Mouse (Mus musculus) MEL (cell line): ENCODE results near the gene Pglyrp1. TPM values are rescaled to one million over a fixed set of nuclear protein-coding genes. Genes with fewer than 3 reads are reported as not detected.

ENCODE experiments used
- DNase-seq: peaks from one replicate; pipeline ENCODE4 v3.0.0; 2011; ENCODE audit warnings: low read depth, low spot score
- H3K27ac ChIP-seq: 2 replicates; pipeline ENCODE4 v1.5.1; 2012; ENCODE audit warnings: low read depth, mild to moderate bottlenecking, control low read depth, low read length, moderate library complexity; ENCODE audit not compliant: control insufficient read depth
- H3K27me3 ChIP-seq, 2 experiments: fragments of 150-350 bp in 1 of 2; sonication (generic) in 1 of 2; 2 replicates each; pipeline ENCODE4 v1.6.1; 2012; ENCODE audit warnings: low read length in 2 of 2, mild to moderate bottlenecking in 2 of 2, improper control_type of control experiment in 1 of 2, moderate library complexity in 1 of 2; ENCODE audit not compliant: insufficient read depth in 2 of 2, control insufficient read depth in 1 of 2
- H3K36me3 ChIP-seq, 2 experiments: 2 replicates each; pipeline ENCODE4 v1.6.1; 2012 to 2014; ENCODE audit warnings: low read length in 2 of 2, improper control_type of control experiment in 1 of 2, inconsistent platforms in 1 of 2, mild to moderate bottlenecking in 1 of 2; ENCODE audit not compliant: insufficient read depth in 2 of 2, control insufficient read depth in 1 of 2
- H3K4me1 ChIP-seq, 2 experiments: fragments of 150-350 bp in 1 of 2; sonication (generic) in 1 of 2; 2 replicates each; pipeline ENCODE4 v1.6.1; 2012; ENCODE audit warnings: low read length in 2 of 2, improper control_type of control experiment in 1 of 2, mild to moderate bottlenecking in 1 of 2; ENCODE audit not compliant: insufficient read depth in 2 of 2, control insufficient read depth in 1 of 2
- H3K4me3 ChIP-seq, 2 experiments: fragments of 150-350 bp in 1 of 2; sonication (generic) in 1 of 2; 2 replicates each; pipeline ENCODE4 v1.5.1; 2012; ENCODE audit warnings: low read depth in 2 of 2, low read length in 2 of 2, mild to moderate bottlenecking in 2 of 2, moderate library complexity in 2 of 2, control low read depth in 1 of 2, improper control_type of control experiment in 1 of 2; ENCODE audit not compliant: control insufficient read depth in 1 of 2, insufficient read depth in 1 of 2
- H3K79me2 ChIP-seq: 2 replicates; pipeline ENCODE4 v1.6.1; 2012; ENCODE audit warnings: mild to moderate bottlenecking, low read length, moderate library complexity; ENCODE audit not compliant: control insufficient read depth, poor library complexity, insufficient read depth
- H3K9ac ChIP-seq: 2 replicates; pipeline ENCODE4 v1.6.1; 2012; ENCODE audit warnings: low read depth, mild to moderate bottlenecking, control low read depth, low read length, moderate library complexity; ENCODE audit not compliant: control insufficient read depth, poor library complexity, severe bottlenecking
- H3K9me3 ChIP-seq: fragments of 150-350 bp; sonication (generic); replicated peaks from 2 replicates; pipeline ENCODE4 v1.6.1; 2012; ENCODE audit warnings: mild to moderate bottlenecking, low read length, improper control_type of control experiment, moderate library complexity; ENCODE audit not compliant: insufficient read depth
- BHLHE40 ChIP-seq: IDR thresholded peaks from 2 replicates; pipeline ENCODE4 v1.6.1; 2012; ENCODE audit warnings: low read depth, mild to moderate bottlenecking, inconsistent platforms, low read length, improper control_type of control experiment, borderline replicate concordance
- CHD2 ChIP-seq: IDR thresholded peaks from 2 replicates; pipeline ENCODE4 v1.6.1; 2011; ENCODE audit warnings: low read length, improper control_type of control experiment
- CTCF ChIP-seq, 3 experiments: IDR thresholded peaks in 2 of 3; conservative IDR thresholded peaks in 1 of 3; 2 replicates each; pipeline ENCODE4 v1.5.1; 2011 to 2012; ENCODE audit warnings: low read length in 3 of 3, low read depth in 2 of 3, mild to moderate bottlenecking in 2 of 3, improper control_type of control experiment in 1 of 3, inconsistent platforms in 1 of 3, mixed read lengths in 1 of 3, moderate library complexity in 1 of 3; ENCODE audit not compliant: control insufficient read depth in 1 of 3, insufficient read depth in 1 of 3, poor library complexity in 1 of 3, severe bottlenecking in 1 of 3
- EP300 ChIP-seq, 2 experiments: IDR thresholded peaks; 2 replicates each; pipeline ENCODE4 v1.6.1; 2011; ENCODE audit warnings: improper control_type of control experiment in 2 of 2, low read length in 2 of 2, low read depth in 1 of 2, mild to moderate bottlenecking in 1 of 2
- GATA1 ChIP-seq: IDR thresholded peaks from 2 replicates; pipeline ENCODE4 v1.6.1; 2011; ENCODE audit warnings: low read depth, low read length, improper control_type of control experiment
- MEF2A ChIP-seq: IDR thresholded peaks from 2 replicates; pipeline ENCODE4 v1.6.1; 2014; ENCODE audit warnings: low read depth, mild to moderate bottlenecking, inconsistent platforms, low read length, improper control_type of control experiment; ENCODE audit not compliant: poor library complexity, insufficient replicate concordance, severe bottlenecking; ENCODE audit errors: extremely low read depth
- MYB ChIP-seq: IDR thresholded peaks from 2 replicates; pipeline ENCODE4 v1.6.1; 2011; ENCODE audit warnings: mild to moderate bottlenecking, low read depth, low read length, improper control_type of control experiment
- NRF1 ChIP-seq: IDR thresholded peaks from 2 replicates; pipeline ENCODE4 v1.6.1; 2014; ENCODE audit warnings: low read depth, mild to moderate bottlenecking, inconsistent platforms, low read length, improper control_type of control experiment, moderate library complexity; ENCODE audit not compliant: poor library complexity, insufficient read depth, severe bottlenecking
- SMC3 ChIP-seq: IDR thresholded peaks from 2 replicates; pipeline ENCODE4 v1.6.1; 2011; ENCODE audit warnings: low read depth, low read length, improper control_type of control experiment
- UBTF ChIP-seq: IDR thresholded peaks from 2 replicates; pipeline ENCODE4 v1.6.1; 2012; ENCODE audit warnings: low read depth, mild to moderate bottlenecking, inconsistent platforms, low read length, improper control_type of control experiment, moderate library complexity, borderline replicate concordance; ENCODE audit not compliant: insufficient read depth
- ZNF384 ChIP-seq: IDR thresholded peaks from 2 replicates; pipeline ENCODE4 v1.6.1; 2012; ENCODE audit warnings: low read depth, mild to moderate bottlenecking, inconsistent platforms, low read length, improper control_type of control experiment
- polyA plus RNA-seq, 2 experiments: library from polyadenylated mRNA; stranded (reverse) in 1 of 2; unstranded in 1 of 2; fragments of >175 nt in 1 of 2; fragments of >200 nt in 1 of 2; gene quantifications; 2 replicates each; pipeline versions ENCODE4 v1.2.1 to v1.2.4; 2012; ENCODE audit warnings: low replicate concordance in 2 of 2, low read depth in 1 of 2; ENCODE audit not compliant: insufficient read length in 2 of 2, insufficient read depth in 1 of 2, missing spikeins in 1 of 2
- total RNA-seq: library from RNA; depleted of rRNA; stranded (reverse); fragments of 300-350 nt; gene quantifications from 2 replicates; pipeline ENCODE4 v1.2.3, GENCODE M21; 2012

Pglyrp1 gene
- total and polyA plus RNA-seq, 3 experiments: 0.33 TPM; not detected in 2

DNA sequence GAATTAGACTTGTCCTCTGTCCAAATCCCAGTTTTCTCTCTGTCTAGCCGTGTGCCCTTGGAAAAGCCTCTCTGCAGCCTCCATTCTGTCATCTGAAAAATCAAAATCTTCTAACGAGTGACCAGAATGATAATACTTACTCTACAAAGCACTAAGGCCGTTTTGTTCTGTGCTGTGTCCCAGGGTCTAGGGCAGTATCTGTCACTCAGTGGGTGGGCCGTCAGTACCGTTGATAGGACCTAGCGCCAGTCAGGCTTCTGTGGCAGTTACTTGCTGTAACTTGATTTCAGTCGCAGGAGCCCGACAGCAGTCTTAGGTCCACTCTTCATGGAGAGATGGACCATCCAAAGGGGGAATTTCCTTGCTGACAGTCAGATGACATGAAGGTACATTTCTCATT lies 53.2 kb downstream of the Pglyrp1 start:
- H3K4me3 ChIP-seq: no peak overlapping the region
- H3K36me3 ChIP-seq: no peaks in the 10 kb centered on the region
- H3K9me3 ChIP-seq: no peaks in the 10 kb centered on the region
- H3K79me2 ChIP-seq: no peaks in the 10 kb centered on the region
- no peak for DNase-seq
- H3K27me3 ChIP-seq: peaks cover 8 to 13% of the 10 kb centered on the region in 2 experiments
- no peaks in the 10 kb centered on the region; a peak in 1 of 4 replicates for H3K4me1 ChIP-seq
- TF ChIP-seq UBTF (no peak), CHD2 (no peak), SMC3 (no peak), GATA1 (no peak), MEF2A (no peak), EP300 (IDR thresholded peaks at IDR 0.05; ENCODE audit: low read depth in 1 of 2, low read length in 2 of 2) (no peak), MYB (no peak), CTCF (IDR thresholded peaks at IDR 0.05 in 2 of 3, conservative IDR thresholded peaks at IDR 0.05 in 1 of 3; ENCODE audit: control insufficient read depth in 1 of 3, insufficient read depth in 1 of 3, low read depth in 2 of 3, low read length in 3 of 3, poor library complexity in 1 of 3, severe bottlenecking in 1 of 3) (no peak), ZNF384 (no peak)
- H3K9ac ChIP-seq: no peak overlapping the region
- H3K27ac ChIP-seq: no peak overlapping the region

GRCm38 (mm10) chr7:18925162-18925938 lies 54.2 kb downstream of the Pglyrp1 start, which contains the start of gene Nova2:
TSS of gene Nova2 (plus strand) at chr7:18925888.
- peak within 1 kb of the TSS; percentile 9 to 36; a peak in 2 of 4 replicates for H3K4me3 ChIP-seq
- peak; percentile 93 for DNase-seq
- TF ChIP-seq CTCF (IDR thresholded peaks at IDR 0.05 in 2 of 3, conservative IDR thresholded peaks at IDR 0.05 in 1 of 3; ENCODE audit: control insufficient read depth in 1 of 3, insufficient read depth in 1 of 3, low read depth in 2 of 3, low read length in 3 of 3, poor library complexity in 1 of 3, severe bottlenecking in 1 of 3): peak in 1 of 3 experiments; percentile 16; a peak in 1 of 6 replicates
- no peak for TF ChIP-seq BHLHE40
- TF ChIP-seq ZNF384: no peak
- 0 out of 2 replicates have a peak, but pooled peaks have one; percentile 39 for TF ChIP-seq NRF1
- H3K27ac ChIP-seq: no peak within 1 kb of the TSS
- no peaks in the 10 kb centered on the region; a peak in 1 of 4 replicates for H3K4me1 ChIP-seq
- H3K36me3 ChIP-seq: no peaks in the 10 kb centered on the region
- peaks cover 8 to 13% of the 10 kb centered on the region in 2 experiments for H3K27me3 ChIP-seq
- no peaks in the 10 kb centered on the region for H3K9me3 ChIP-seq
- no peak within 1 kb of the TSS for H3K9ac ChIP-seq
- no peaks in the 10 kb centered on the region for H3K79me2 ChIP-seq
